13 mouse cellular contexts compared by ENCODE assay signal in the genomic region with DNA sequence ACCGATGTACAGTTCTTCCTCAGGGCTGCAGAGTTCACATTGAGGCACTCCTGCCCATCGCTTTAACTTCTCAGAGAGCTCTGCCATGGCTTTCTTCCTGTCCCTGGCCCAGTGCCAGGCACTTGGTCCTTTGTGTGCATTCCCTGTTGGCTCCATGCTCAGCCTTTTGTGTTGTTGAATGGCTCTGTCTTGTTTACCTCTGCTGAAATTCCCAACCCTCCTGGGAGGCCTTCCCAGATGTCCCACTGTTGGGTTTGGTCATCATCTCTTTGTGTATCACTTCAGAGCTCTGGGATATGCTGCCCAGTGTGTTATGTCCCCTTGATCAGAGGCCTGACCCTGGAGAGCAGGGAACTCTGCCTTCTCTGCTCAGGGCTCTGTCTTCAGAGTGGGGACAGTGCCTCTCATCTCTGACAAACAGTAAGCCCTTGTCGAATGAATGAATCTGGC.
DNase-seq lines count a peak whose midpoint lies in the region; ATAC-seq lines count a peak whose summit lies in the region.
"Had no signal": no experiment of that assay in that cellular context is flagged by ENCODE, and none has a peak within 500 bp of the region (broad histone marks: within the 10 kb centered on the region; RNA-seq: fewer than 3 reads in every experiment).

No protein-coding gene starts in this region.

- WGBS in forebrain, embryonic 10.5 days = 72% methylated on average over 3 of the region's 3 CpGs
- WGBS in hindbrain, embryonic 15.5 days = 28% methylated on average over 3 of the region's 3 CpGs
- 18% methylated on average over 3 of the region's 3 CpGs for WGBS in neural tube, embryonic 14.5 days

- no peaks in the 10 kb centered on the region for H3K9me3 ChIP-seq in forebrain, embryonic 10.5 days
- no peaks in the 10 kb centered on the region for H3K9me3 ChIP-seq in hindbrain, embryonic 15.5 days
- H3K9me3 ChIP-seq in neural tube, embryonic 14.5 days (ENCODE audit: control insufficient read depth, low read length) = no peaks in the 10 kb centered on the region

- H3K36me3 ChIP-seq in forebrain, embryonic 10.5 days (replicated peaks) = no peaks in the 10 kb centered on the region
- H3K36me3 ChIP-seq in hindbrain, embryonic 15.5 days = no peaks in the 10 kb centered on the region
- no peaks in the 10 kb centered on the region for H3K36me3 ChIP-seq in neural tube, embryonic 14.5 days (ENCODE audit: control insufficient read depth, insufficient read depth, low read length)

- intact Hi-C loops in gastrocnemius, postnatal 14 days (cut with DNase I; ENCODE audit: low total_unique reads) = no loop called here

- H3K27me3 ChIP-seq in forebrain, embryonic 10.5 days (ENCODE audit: poor library complexity, severe bottlenecking) = peaks cover under 1% of the 10 kb centered on the region; the same call in 1 of the 2 replicates
- H3K27me3 ChIP-seq in hindbrain, embryonic 15.5 days = no peaks in the 10 kb centered on the region
- H3K27me3 ChIP-seq in neural tube, embryonic 14.5 days (ENCODE audit: control insufficient read depth, insufficient read depth, low read length) = no peaks in the 10 kb centered on the region

- peaks cover 50% of the 10 kb centered on the region for H3K4me1 ChIP-seq in forebrain, embryonic 10.5 days
- H3K4me1 ChIP-seq in hindbrain, embryonic 15.5 days (replicated peaks) = peaks cover 22% of the 10 kb centered on the region
- H3K4me1 ChIP-seq in neural tube, embryonic 14.5 days (ENCODE audit: control insufficient read depth, insufficient read depth, low read length) = peaks cover 22% of the 10 kb centered on the region

- H3K9ac ChIP-seq in hindbrain, embryonic 15.5 days = no peak overlapping the region
- H3K9ac ChIP-seq in neural tube, embryonic 14.5 days (replicated peaks; ENCODE audit: low read depth, low read length) = no peak overlapping the region

- peak overlapping the region; percentile 77 for H3K27ac ChIP-seq in forebrain, embryonic 10.5 days
- no peak overlapping the region; the same call in 1 of the 2 replicates for H3K27ac ChIP-seq in hindbrain, embryonic 15.5 days (replicated peaks)
- no peak overlapping the region; the same call in 1 of the 2 replicates for H3K27ac ChIP-seq in neural tube, embryonic 14.5 days (ENCODE audit: low read depth, low read length)

- peak; percentile 69; the same call in 1 of the 2 replicates for ATAC-seq in hindbrain, embryonic 15.5 days (ENCODE audit: low FRiP score, low read depth)
- ATAC-seq in neural tube, embryonic 14.5 days (ENCODE audit: low read depth) = peak; percentile 45

- peak; percentile 17 for DNase-seq in kidney, postnatal 10 days
- DNase-seq in kidney, postnatal 14 days = no peak
- DNase-seq in forebrain, embryonic 10.5 days (ENCODE audit: extremely low spot score, low spot score) = no peak
- no peak for DNase-seq in frontal cortex, postnatal 25 days (ENCODE audit: low spot score in 2 of 2)
- no peak for DNase-seq in gastrocnemius, postnatal 14 days
- no peak for DNase-seq in frontal cortex, adult 2 months (ENCODE audit: extremely low spot score in 1 of 2, low spot score in 1 of 2)
- DNase-seq: adrenal gland, adult 8-10 months; cerebellum, adult 11 months; gastrocnemius, postnatal 36 days; kidney, adult 11 months; right cerebral cortex, adult 18-20 months had no signal

- H3K4me3 ChIP-seq in forebrain, embryonic 10.5 days = no peak overlapping the region
- H3K4me3 ChIP-seq in hindbrain, embryonic 15.5 days = no peak overlapping the region
- no peak overlapping the region for H3K4me3 ChIP-seq in neural tube, embryonic 14.5 days (ENCODE audit: low read depth, low read length)

- H3K4me2 ChIP-seq in hindbrain, embryonic 15.5 days = no peak overlapping the region
- no peak overlapping the region for H3K4me2 ChIP-seq in neural tube, embryonic 14.5 days (ENCODE audit: low read depth, low read length)
